ENCODE assay signal across 17 mouse cellular contexts in the genomic region with DNA sequence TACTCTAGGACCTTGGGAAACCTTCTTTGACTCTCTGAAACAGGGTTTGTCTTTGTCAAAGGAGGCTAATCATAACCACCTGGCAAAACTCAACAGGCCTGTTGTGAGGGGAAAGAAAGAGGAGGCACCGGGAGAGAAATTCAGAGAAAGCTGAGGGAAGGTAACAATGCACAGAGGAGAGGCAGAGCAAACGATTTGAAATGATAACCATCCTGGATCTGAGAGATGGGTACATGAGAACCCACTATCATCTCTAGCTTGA.
A peak's percentile ranks its signal among the peaks of the same experiment; 100 is the strongest.
DNase-seq lines count a peak whose midpoint lies in the region; ATAC-seq lines count a peak whose summit lies in the region.
"Had no signal": no experiment of that assay in that cellular context is flagged by ENCODE, and none has a peak within 500 bp of the region (broad histone marks: within the 10 kb centered on the region; RNA-seq: fewer than 3 reads in every experiment).

No protein-coding gene starts in this region.

- no peak for DNase-seq in hindbrain, embryonic 10.5 days (ENCODE audit: low spot score)
- DNase-seq in thymus, postnatal 4 days = no peak
- no peak for DNase-seq in adrenal gland, postnatal 25 days
- DNase-seq: adrenal gland, adult 2 months; cerebellum, adult 11 months; cerebellum, adult 9-10 months; cerebellum, postnatal 25 days; gastrocnemius, postnatal 10 days; heart, adult 18-20 months had no signal

- H3K9ac ChIP-seq in hindbrain, embryonic 16.5 days (ENCODE audit: low read depth, low read length) = no peak overlapping the region
- 0 out of 2 replicates have a peak overlapping the region, but pooled peaks have one; percentile 21 for H3K9ac ChIP-seq in embryonic facial prominence, embryonic 13.5 days
- no peak overlapping the region for H3K9ac ChIP-seq in limb, embryonic 12.5 days (replicated peaks)
- H3K9ac ChIP-seq: forebrain, embryonic 15.5 days; hindbrain, embryonic 15.5 days had no signal

- no peak overlapping the region for H3K4me2 ChIP-seq in hindbrain, embryonic 16.5 days (ENCODE audit: low read length)
- no peak overlapping the region for H3K4me2 ChIP-seq in embryonic facial prominence, embryonic 13.5 days
- no peak overlapping the region for H3K4me2 ChIP-seq in limb, embryonic 12.5 days
- H3K4me2 ChIP-seq: forebrain, embryonic 15.5 days; heart, embryonic 11.5 days; hindbrain, embryonic 15.5 days had no signal

- no peaks in the 10 kb centered on the region for H3K36me3 ChIP-seq in hindbrain, embryonic 10.5 days
- H3K36me3 ChIP-seq in hindbrain, embryonic 16.5 days (ENCODE audit: control insufficient read depth, insufficient read depth, low read length) = no peaks in the 10 kb centered on the region
- H3K36me3 ChIP-seq in embryonic facial prominence, embryonic 13.5 days = no peaks in the 10 kb centered on the region
- H3K36me3 ChIP-seq in limb, embryonic 12.5 days = no peaks in the 10 kb centered on the region
- H3K36me3 ChIP-seq: forebrain, embryonic 15.5 days; hindbrain, embryonic 15.5 days had no signal

- peaks cover 18% of the 10 kb centered on the region for H3K9me3 ChIP-seq in hindbrain, embryonic 10.5 days
- no peaks in the 10 kb centered on the region; the same call in 1 of the 2 replicates for H3K9me3 ChIP-seq in hindbrain, embryonic 16.5 days (ENCODE audit: control insufficient read depth, low read length)
- H3K9me3 ChIP-seq in embryonic facial prominence, embryonic 13.5 days = peaks cover 7% of the 10 kb centered on the region; the same call in 1 of the 2 replicates
- H3K9me3 ChIP-seq in limb, embryonic 12.5 days = peaks cover 19% of the 10 kb centered on the region
- H3K9me3 ChIP-seq: forebrain, embryonic 15.5 days; hindbrain, embryonic 15.5 days had no signal

- 0 out of 2 replicates have a peak overlapping the region, but pooled peaks have one; percentile 8 for H3K27ac ChIP-seq in hindbrain, embryonic 10.5 days
- H3K27ac ChIP-seq in hindbrain, embryonic 16.5 days (ENCODE audit: low read depth, low read length) = no peak overlapping the region
- peak overlapping the region; percentile 62; the same call in 1 of the 2 replicates for H3K27ac ChIP-seq in embryonic facial prominence, embryonic 13.5 days
- H3K27ac ChIP-seq in limb, embryonic 12.5 days = peak overlapping the region; percentile 50; the same call in 1 of the 2 replicates
- H3K27ac ChIP-seq: forebrain, embryonic 15.5 days; hindbrain, embryonic 15.5 days had no signal

- H3K4me3 ChIP-seq in hindbrain, embryonic 10.5 days = no peak overlapping the region
- no peak overlapping the region for H3K4me3 ChIP-seq in hindbrain, embryonic 16.5 days (ENCODE audit: low read length)
- H3K4me3 ChIP-seq in embryonic facial prominence, embryonic 13.5 days = no peak overlapping the region
- H3K4me3 ChIP-seq in limb, embryonic 12.5 days (replicated peaks) = no peak overlapping the region
- H3K4me3 ChIP-seq: forebrain, embryonic 15.5 days; hindbrain, embryonic 15.5 days had no signal

- WGBS in hindbrain, embryonic 10.5 days = 62% methylated on average over 2 of the region's 2 CpGs
- 86% methylated on average over 2 of the region's 2 CpGs for WGBS in hindbrain, embryonic 16.5 days
- 28% methylated on average over 2 of the region's 2 CpGs for WGBS in embryonic facial prominence, embryonic 13.5 days
- WGBS in limb, embryonic 12.5 days = 25% methylated on average over 2 of the region's 2 CpGs

- no peaks in the 10 kb centered on the region for H3K27me3 ChIP-seq in hindbrain, embryonic 10.5 days (ENCODE audit: insufficient read depth, poor library complexity, severe bottlenecking)
- no peaks in the 10 kb centered on the region for H3K27me3 ChIP-seq in hindbrain, embryonic 16.5 days (replicated peaks; ENCODE audit: control insufficient read depth, insufficient read depth, low read length)
- no peaks in the 10 kb centered on the region for H3K27me3 ChIP-seq in embryonic facial prominence, embryonic 13.5 days
- peaks cover 3% of the 10 kb centered on the region; the same call in 1 of the 2 replicates for H3K27me3 ChIP-seq in limb, embryonic 12.5 days
- H3K27me3 ChIP-seq: forebrain, embryonic 15.5 days; hindbrain, embryonic 15.5 days had no signal

- ATAC-seq in hindbrain, embryonic 16.5 days = no peak
- ATAC-seq in embryonic facial prominence, embryonic 13.5 days (ENCODE audit: insufficient number of reproducible peaks, insufficient read depth, low FRiP score, low TSS enrichment, low read depth) = no peak
- no peak for ATAC-seq in limb, embryonic 12.5 days (ENCODE audit: insufficient number of reproducible peaks, insufficient read depth, low FRiP score, low TSS enrichment, low read depth)
- ATAC-seq: forebrain, embryonic 15.5 days; inflammation-experienced regulatory T-cells, adult 6 months; intestine, postnatal 0 days had no signal

- peaks cover 15% of the 10 kb centered on the region for H3K4me1 ChIP-seq in hindbrain, embryonic 10.5 days (replicated peaks)
- H3K4me1 ChIP-seq in hindbrain, embryonic 16.5 days (ENCODE audit: control insufficient read depth, insufficient read depth, low read depth, low read length) = no peaks in the 10 kb centered on the region
- H3K4me1 ChIP-seq in embryonic facial prominence, embryonic 13.5 days = peaks cover 16% of the 10 kb centered on the region
- H3K4me1 ChIP-seq in limb, embryonic 12.5 days (replicated peaks) = peaks cover 25% of the 10 kb centered on the region
- H3K4me1 ChIP-seq: forebrain, embryonic 15.5 days; hindbrain, embryonic 15.5 days had no signal
